Mouse (Mus musculus) E14TG2a.4 (cell line): ENCODE results near the gene Ing4.
A peak's percentile ranks its signal among the peaks of the same experiment; 100 is the strongest.

Experiments used
- H3K27me3 ChIP-seq: 2 replicates; pipeline ENCODE4 v1.6.1; 2014; ENCODE audit warnings: low read length, control low read depth; ENCODE audit not compliant: insufficient read depth
- H3K36me3 ChIP-seq: 2 replicates; pipeline ENCODE4 v1.6.1; 2014; ENCODE audit warnings: low read length, control low read depth; ENCODE audit not compliant: insufficient read depth
- H3K4me1 ChIP-seq: replicated peaks from 2 replicates; pipeline ENCODE4 v1.6.1; 2014; ENCODE audit warnings: low read depth, low read length, control low read depth
- H3K4me3 ChIP-seq: replicated peaks from 2 replicates; pipeline ENCODE4 v1.5.1; 2014; ENCODE audit warnings: mild to moderate bottlenecking, low read length
- H3K9me3 ChIP-seq: 2 replicates; pipeline ENCODE4 v1.6.1; 2014; ENCODE audit warnings: low read length, control low read depth
- CTCF ChIP-seq: conservative IDR thresholded peaks from 2 replicates; pipeline ENCODE4 v1.5.1; 2014; ENCODE audit warnings: low read length
- NANOG ChIP-seq: IDR thresholded peaks from 2 replicates; pipeline ENCODE4 v1.6.1; 2014; ENCODE audit warnings: borderline replicate concordance, low read length, mixed read lengths
- POU5F1 ChIP-seq: IDR thresholded peaks from 2 replicates; pipeline ENCODE4 v1.6.1; 2014; ENCODE audit warnings: low read length, borderline replicate concordance

Ing4 gene

GRCm38 (mm10) chr6:125039533-125040153, at the start of gene Ing4:
Ing4 (plus strand) TSS chr6:125039760.
- no peaks in the 10 kb centered on the region for H3K9me3 ChIP-seq
- peaks cover 36% of the 10 kb centered on the region for H3K4me1 ChIP-seq
- H3K27me3 ChIP-seq = no peaks in the 10 kb centered on the region
- peak within 1 kb of the TSS; percentile 91 for H3K4me3 ChIP-seq
- TF ChIP-seq POU5F1 = no peak
- TF ChIP-seq CTCF = no peak
- no peak for TF ChIP-seq NANOG
- peaks cover 68% of the 10 kb centered on the region for H3K36me3 ChIP-seq

GRCm38 (mm10) chr6:124992241-124992640, 47.3 kb upstream of the Ing4 start:
- Histone ChIP-seq H3K27me3 (peaks cover 38% of the 10 kb centered on the region), H3K4me3 (no peak overlapping the region), H3K9me3 (peaks cover 16% of the 10 kb centered on the region), H3K4me1 (peaks cover 42% of the 10 kb centered on the region), H3K36me3 (no peaks in the 10 kb centered on the region)
- TF ChIP-seq NANOG = no peak
- TF ChIP-seq CTCF = no peak
- TF ChIP-seq POU5F1 = no peak

GRCm38 (mm10) chr6:124993365-124993764, 46.2 kb upstream of the Ing4 start:
- no peaks in the 10 kb centered on the region for H3K36me3 ChIP-seq
- TF ChIP-seq POU5F1 = no peak
- TF ChIP-seq CTCF = no peak
- no peak for TF ChIP-seq NANOG
- no peak overlapping the region for H3K4me3 ChIP-seq
- peaks cover 16% of the 10 kb centered on the region for H3K9me3 ChIP-seq
- peaks cover 49% of the 10 kb centered on the region for H3K27me3 ChIP-seq
- peaks cover 54% of the 10 kb centered on the region for H3K4me1 ChIP-seq

- H3K27me3 ChIP-seq = peaks cover 55% of the 10 kb centered on the region
- no peaks in the 10 kb centered on the region for H3K36me3 ChIP-seq
- TF ChIP-seq POU5F1 (no peak), NANOG (no peak), CTCF (no peak; the same call in 1 of the 2 replicates)
- peaks cover 59% of the 10 kb centered on the region for H3K4me1 ChIP-seq
- no peak overlapping the region for H3K4me3 ChIP-seq
- H3K9me3 ChIP-seq = peaks cover 16% of the 10 kb centered on the region
Observed at GRCm38 (mm10) chr6:124993876-124994275, 45.7 kb upstream of the Ing4 start.

- H3K4me1 ChIP-seq = peaks cover 72% of the 10 kb centered on the region
- H3K4me3 ChIP-seq = no peak overlapping the region
- TF ChIP-seq NANOG = no peak
- no peak for TF ChIP-seq CTCF
- TF ChIP-seq POU5F1 = no peak
- no peaks in the 10 kb centered on the region for H3K36me3 ChIP-seq
- H3K9me3 ChIP-seq = peaks cover 8% of the 10 kb centered on the region
- H3K27me3 ChIP-seq = peaks cover 60% of the 10 kb centered on the region
Observed at GRCm38 (mm10) chr6:124995246-124995645, 44.3 kb upstream of the Ing4 start.

GRCm38 (mm10) chr6:124995831-124996403, 43.6 kb upstream of the Ing4 start:
- peak overlapping the region; percentile 84; the same call in 1 of the 2 replicates for H3K4me3 ChIP-seq
- no peak for TF ChIP-seq CTCF
- TF ChIP-seq POU5F1 = no peak
- no peak for TF ChIP-seq NANOG
- H3K4me1 ChIP-seq = peaks cover 79% of the 10 kb centered on the region
- H3K27me3 ChIP-seq = peaks cover 60% of the 10 kb centered on the region
- 0 out of 2 replicates have a peak, but pooled peaks cover 2% of the 10 kb centered on the region for H3K9me3 ChIP-seq
- peaks cover 6% of the 10 kb centered on the region; the same call in 1 of the 2 replicates for H3K36me3 ChIP-seq

- peaks cover 87% of the 10 kb centered on the region for H3K4me1 ChIP-seq
- H3K9me3 ChIP-seq = no peaks in the 10 kb centered on the region
- H3K36me3 ChIP-seq = peaks cover 15% of the 10 kb centered on the region
- H3K4me3 ChIP-seq = peak within 1 kb of the TSS; percentile 84
- peaks cover 63% of the 10 kb centered on the region for H3K27me3 ChIP-seq
- TF ChIP-seq POU5F1 (no peak), CTCF (no peak), NANOG (no peak)
Observed at GRCm38 (mm10) chr6:124996551-124997501, 42.7 kb upstream of the Ing4 start, which contains the start of gene Pianp. Pianp (plus strand) TSS chr6:124996694.

GRCm38 (mm10) chr6:124998066-124998465, 41.5 kb upstream of the Ing4 start:
- H3K4me1 ChIP-seq = peaks cover 82% of the 10 kb centered on the region
- H3K4me3 ChIP-seq = peak overlapping the region; percentile 84
- peaks cover 27% of the 10 kb centered on the region for H3K36me3 ChIP-seq
- no peaks in the 10 kb centered on the region for H3K9me3 ChIP-seq
- no peak for TF ChIP-seq CTCF
- TF ChIP-seq POU5F1 = no peak
- no peak for TF ChIP-seq NANOG
- H3K27me3 ChIP-seq = peaks cover 65% of the 10 kb centered on the region
